Mouse (Mus musculus) adrenal gland, adult 18-20 months (tissue): Measurements from ENCODE around the gene A730009L09Rik. TPM values are rescaled to one million over a fixed set of nuclear protein-coding genes. Genes with fewer than 3 reads are reported as not detected.

Source experiments
- DNase-seq, 2 experiments: peaks; one replicate each; pipeline ENCODE4 v3.0.0; 2021 to 2022; ENCODE audit warnings: low spot score in 2 of 2
- total RNA-seq, 2 experiments: library from RNA; stranded (reverse); gene quantifications; 1 replicate in 1 of 2; 2 replicates in 1 of 2; pipeline ENCODE4 v1.2.3; 2021

A730009L09Rik gene
- total RNA-seq, 2 experiments from 2014 or later, result not detected

- no peak for DNase-seq
Measured at GRCm38 (mm10) chr16:84559569-84560278, 44.8 kb downstream of the A730009L09Rik start.

GRCm38 (mm10) chr16:84560279-84560602 is 45.3 kb downstream of the A730009L09Rik start:
- DNase-seq, result no peak

Other genes starting within 250 kb of the A730009L09Rik start
- gene Mrpl39, start 220.6 kb downstream of the A730009L09Rik start, total RNA-seq, result 10 to 100 TPM; 43.8 to 44.5 TPM